Mouse (Mus musculus): Measurements from ENCODE around the gene Lrrc4c. TPM values are rescaled to one million over a fixed set of nuclear protein-coding genes. Genes with fewer than 3 reads are reported as not detected.

Lrrc4c gene
- polyA plus RNA-seq, 1 experiment from 2014 or later, result 7.6 TPM

GRCm38 (mm10) chr2:97391876-97392275 lies 1073.9 kb downstream of the Lrrc4c start:
- WGBS, result 81% methylated on average over 2 of the region's 2 CpGs
- no peak overlapping the region for H3K4me2 ChIP-seq (replicated peaks; ENCODE audit: low read depth, low read length)
- H3K27ac ChIP-seq (ENCODE audit: low read length), result no peak overlapping the region
- H3K27me3 ChIP-seq (ENCODE audit: control insufficient read depth, insufficient read depth, low read length), result no peaks in the 10 kb centered on the region
- no peaks in the 10 kb centered on the region for H3K9me3 ChIP-seq (ENCODE audit: control insufficient read depth, low read depth, low read length)
- no peaks in the 10 kb centered on the region for H3K4me1 ChIP-seq (ENCODE audit: control insufficient read depth, insufficient read depth, low read length)
- ATAC-seq (ENCODE audit: insufficient number of reproducible peaks, insufficient read depth, low FRiP score, low read depth), result no peak
- H3K36me3 ChIP-seq (ENCODE audit: control insufficient read depth, insufficient read depth, low read length), result no peaks in the 10 kb centered on the region
- no peak overlapping the region for H3K9ac ChIP-seq (replicated peaks; ENCODE audit: low read depth, low read length)
- H3K4me3 ChIP-seq (ENCODE audit: low read depth, low read length), result no peak overlapping the region

- Histone ChIP-seq H3K4me2 (replicated peaks; ENCODE audit: low read depth, low read length) (no peak overlapping the region), H3K27me3 (ENCODE audit: control insufficient read depth, insufficient read depth, low read length) (no peaks in the 10 kb centered on the region), H3K9ac (replicated peaks; ENCODE audit: low read depth, low read length) (no peak overlapping the region), H3K36me3 (ENCODE audit: control insufficient read depth, insufficient read depth, low read length) (no peaks in the 10 kb centered on the region), H3K4me1 (ENCODE audit: control insufficient read depth, insufficient read depth, low read length) (no peaks in the 10 kb centered on the region), H3K9me3 (ENCODE audit: control insufficient read depth, low read depth, low read length) (no peaks in the 10 kb centered on the region), H3K4me3 (ENCODE audit: low read depth, low read length) (no peak overlapping the region), H3K27ac (ENCODE audit: low read length) (no peak overlapping the region)
- 66% methylated on average over 1 of the region's 1 CpGs for WGBS
- no peak for ATAC-seq (ENCODE audit: insufficient number of reproducible peaks, insufficient read depth, low FRiP score, low read depth)
These were observed 1095.1 kb downstream of the Lrrc4c start for GRCm38 (mm10) chr2:97413066-97413465.

DNA sequence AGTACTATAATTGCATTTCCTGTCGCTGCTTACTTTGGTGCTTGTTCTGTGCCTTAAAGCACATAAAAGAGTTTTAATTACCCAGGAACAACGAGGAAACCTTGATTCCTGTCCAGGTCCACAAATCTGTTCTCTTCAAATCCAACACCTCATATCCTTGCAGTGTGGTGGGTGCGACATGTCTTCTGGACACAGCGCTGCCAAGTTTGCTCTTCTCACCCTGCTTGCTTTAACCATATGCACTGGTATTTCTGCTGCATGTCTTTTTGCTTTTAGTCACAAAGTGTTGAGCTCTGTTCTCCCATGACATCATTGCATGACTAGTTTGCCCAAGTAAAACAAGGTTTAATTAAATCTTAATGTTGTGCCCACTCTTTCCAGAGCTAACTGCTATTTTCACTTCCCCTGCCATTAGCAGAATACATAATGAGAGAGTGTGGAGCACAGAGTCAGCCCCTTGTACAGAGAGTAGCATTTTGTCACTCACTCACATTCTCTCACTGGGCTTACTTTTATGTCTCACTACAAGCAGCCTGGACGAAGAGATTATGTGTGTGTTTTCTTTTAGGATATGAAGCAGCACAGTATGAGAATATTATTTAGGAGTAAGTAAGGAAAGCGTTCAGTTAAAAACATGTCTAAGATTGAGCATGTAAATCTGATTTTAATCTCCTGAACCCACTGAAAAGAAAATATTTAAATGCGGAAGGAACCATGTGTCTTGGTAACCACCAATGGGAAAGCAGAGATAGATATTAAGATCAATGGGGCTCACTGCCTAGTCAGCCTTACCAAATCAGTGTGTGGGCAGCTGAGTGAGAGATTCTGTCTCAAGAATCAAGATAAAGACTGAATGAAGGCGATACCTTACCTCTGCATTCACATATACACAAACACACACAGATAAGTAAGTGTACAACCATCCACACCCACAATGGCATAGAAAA lies 1096.7 kb downstream of the Lrrc4c start:
- Histone ChIP-seq H3K36me3 (ENCODE audit: control insufficient read depth, insufficient read depth, low read length) (no peaks in the 10 kb centered on the region), H3K4me3 (ENCODE audit: low read depth, low read length) (no peak overlapping the region), H3K27me3 (ENCODE audit: control insufficient read depth, insufficient read depth, low read length) (no peaks in the 10 kb centered on the region), H3K27ac (ENCODE audit: low read length) (no peak overlapping the region), H3K9ac (replicated peaks; ENCODE audit: low read depth, low read length) (no peak overlapping the region), H3K9me3 (ENCODE audit: control insufficient read depth, low read depth, low read length) (no peaks in the 10 kb centered on the region), H3K4me1 (ENCODE audit: control insufficient read depth, insufficient read depth, low read length) (no peaks in the 10 kb centered on the region), H3K4me2 (replicated peaks; ENCODE audit: low read depth, low read length) (no peak overlapping the region)
- 85% methylated on average over 8 of the region's 8 CpGs for WGBS
- ATAC-seq (ENCODE audit: insufficient number of reproducible peaks, insufficient read depth, low FRiP score, low read depth), result no peak

DNA sequence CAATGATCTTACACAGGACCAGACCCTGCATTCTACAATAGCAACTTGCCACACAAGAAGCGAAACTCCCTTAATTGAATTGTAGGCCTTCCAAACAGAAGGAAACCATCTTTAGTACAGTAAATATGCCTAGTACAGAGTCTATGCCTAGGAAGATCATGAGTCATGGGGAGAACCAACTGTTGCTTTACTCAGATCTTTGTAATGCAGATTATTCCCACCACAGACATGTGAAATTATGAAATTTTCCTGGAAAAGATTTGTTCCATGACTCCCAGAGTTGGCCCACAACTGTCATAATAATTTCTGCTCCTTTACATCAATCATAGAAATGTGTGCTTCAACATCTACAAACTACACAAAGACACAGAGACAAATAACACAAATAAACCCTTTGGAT lies 1116.2 kb downstream of the Lrrc4c start:
- no peak for ATAC-seq (ENCODE audit: insufficient number of reproducible peaks, insufficient read depth, low FRiP score, low read depth)
- Histone ChIP-seq H3K9me3 (ENCODE audit: control insufficient read depth, low read depth, low read length) (no peaks in the 10 kb centered on the region), H3K36me3 (ENCODE audit: control insufficient read depth, insufficient read depth, low read length) (no peaks in the 10 kb centered on the region), H3K9ac (replicated peaks; ENCODE audit: low read depth, low read length) (no peak overlapping the region), H3K4me1 (ENCODE audit: control insufficient read depth, insufficient read depth, low read length) (no peaks in the 10 kb centered on the region), H3K4me3 (ENCODE audit: low read depth, low read length) (no peak overlapping the region), H3K4me2 (replicated peaks; ENCODE audit: low read depth, low read length) (no peak overlapping the region), H3K27me3 (ENCODE audit: control insufficient read depth, insufficient read depth, low read length) (no peaks in the 10 kb centered on the region), H3K27ac (ENCODE audit: low read length) (no peak overlapping the region)
- WGBS, result 91% methylated on average over 1 of the region's 1 CpGs

DNA sequence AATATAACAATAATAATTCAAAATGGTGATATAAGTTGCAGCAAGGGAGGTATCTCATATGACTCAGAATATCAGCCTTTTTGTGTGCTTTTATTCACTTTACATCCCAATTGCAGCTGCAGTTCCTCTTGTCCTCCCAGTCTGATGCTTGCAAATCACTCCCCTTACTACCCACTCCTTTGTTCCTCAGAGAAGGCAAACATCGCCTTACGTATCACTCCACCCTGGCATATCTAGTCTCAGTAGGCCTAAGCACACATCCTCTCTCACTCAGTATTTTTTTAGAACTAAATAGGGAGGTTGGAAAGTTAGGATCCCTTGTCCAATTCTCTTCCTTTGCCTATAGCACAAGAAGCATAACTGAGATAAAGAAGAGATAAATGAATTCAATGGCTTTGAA lies 1117.6 kb downstream of the Lrrc4c start:
- WGBS, result 56% methylated on average over 2 of the region's 2 CpGs
- no peaks in the 10 kb centered on the region for H3K36me3 ChIP-seq (ENCODE audit: control insufficient read depth, insufficient read depth, low read length)
- H3K27me3 ChIP-seq (ENCODE audit: control insufficient read depth, insufficient read depth, low read length), result no peaks in the 10 kb centered on the region
- no peak overlapping the region for H3K4me3 ChIP-seq (ENCODE audit: low read depth, low read length)
- no peak for ATAC-seq (ENCODE audit: insufficient number of reproducible peaks, insufficient read depth, low FRiP score, low read depth)
- H3K9me3 ChIP-seq (ENCODE audit: control insufficient read depth, low read depth, low read length), result no peaks in the 10 kb centered on the region
- no peaks in the 10 kb centered on the region for H3K4me1 ChIP-seq (ENCODE audit: control insufficient read depth, insufficient read depth, low read length)
- no peak overlapping the region for H3K27ac ChIP-seq (ENCODE audit: low read length)
- H3K4me2 ChIP-seq (replicated peaks; ENCODE audit: low read depth, low read length), result no peak overlapping the region
- no peak overlapping the region for H3K9ac ChIP-seq (replicated peaks; ENCODE audit: low read depth, low read length)

- Histone ChIP-seq H3K36me3 (ENCODE audit: control insufficient read depth, insufficient read depth, low read length) (no peaks in the 10 kb centered on the region), H3K27me3 (ENCODE audit: control insufficient read depth, insufficient read depth, low read length) (no peaks in the 10 kb centered on the region), H3K4me1 (ENCODE audit: control insufficient read depth, insufficient read depth, low read length) (no peaks in the 10 kb centered on the region), H3K9ac (replicated peaks; ENCODE audit: low read depth, low read length) (no peak overlapping the region), H3K4me3 (ENCODE audit: low read depth, low read length) (no peak overlapping the region), H3K4me2 (replicated peaks; ENCODE audit: low read depth, low read length) (no peak overlapping the region), H3K9me3 (ENCODE audit: control insufficient read depth, low read depth, low read length) (no peaks in the 10 kb centered on the region), H3K27ac (ENCODE audit: low read length) (no peak overlapping the region)
- no peak for ATAC-seq (ENCODE audit: insufficient number of reproducible peaks, insufficient read depth, low FRiP score, low read depth)
These were observed 1119.8 kb downstream of the Lrrc4c start for GRCm38 (mm10) chr2:97437767-97438166.

- Histone ChIP-seq H3K4me1 (ENCODE audit: control insufficient read depth, insufficient read depth, low read length) (no peaks in the 10 kb centered on the region), H3K4me3 (ENCODE audit: low read depth, low read length) (no peak overlapping the region), H3K27ac (ENCODE audit: low read length) (no peak overlapping the region), H3K36me3 (ENCODE audit: control insufficient read depth, insufficient read depth, low read length) (no peaks in the 10 kb centered on the region), H3K9me3 (ENCODE audit: control insufficient read depth, low read depth, low read length) (no peaks in the 10 kb centered on the region), H3K4me2 (replicated peaks; ENCODE audit: low read depth, low read length) (no peak overlapping the region), H3K27me3 (ENCODE audit: control insufficient read depth, insufficient read depth, low read length) (no peaks in the 10 kb centered on the region), H3K9ac (replicated peaks; ENCODE audit: low read depth, low read length) (no peak overlapping the region)
- ATAC-seq (ENCODE audit: insufficient number of reproducible peaks, insufficient read depth, low FRiP score, low read depth), result no peak
These were observed 1145.6 kb downstream of the Lrrc4c start for GRCm38 (mm10) chr2:97463573-97463972.

GRCm38 (mm10) chr2:97466243-97466793 lies 1148.3 kb downstream of the Lrrc4c start:
- H3K4me1 ChIP-seq (ENCODE audit: control insufficient read depth, insufficient read depth, low read length), result no peaks in the 10 kb centered on the region
- H3K27ac ChIP-seq (ENCODE audit: low read length), result peak overlapping the region; percentile 66

More at GRCm38 (mm10) chr2:97466243-97466793, 1148.3 kb downstream of the Lrrc4c start:
- no peaks in the 10 kb centered on the region for H3K36me3 ChIP-seq (ENCODE audit: control insufficient read depth, insufficient read depth, low read length)
- H3K9ac ChIP-seq (replicated peaks; ENCODE audit: low read depth, low read length), result no peak overlapping the region
- no peaks in the 10 kb centered on the region for H3K9me3 ChIP-seq (ENCODE audit: control insufficient read depth, low read depth, low read length)
- peak overlapping the region; percentile 86 for H3K4me2 ChIP-seq (replicated peaks; ENCODE audit: low read depth, low read length)
- WGBS, result under 1% methylated on average over 25 of the region's 25 CpGs
- H3K4me3 ChIP-seq (ENCODE audit: low read depth, low read length), result peak overlapping the region; percentile 47
- H3K27me3 ChIP-seq (ENCODE audit: control insufficient read depth, insufficient read depth, low read length), result no peaks in the 10 kb centered on the region
- ATAC-seq (ENCODE audit: insufficient number of reproducible peaks, insufficient read depth, low FRiP score, low read depth), result peak; percentile 89

Measured in stomach, embryonic 14.5 days (tissue).